Mouse (Mus musculus): ENCODE data around the gene Pbp2. TPM values are rescaled to one million over a fixed set of nuclear protein-coding genes. Genes with fewer than 3 reads are reported as not detected.

The Pbp2 gene
- polyA plus RNA-seq, 1 experiment from 2014 or later: 0.38 TPM

GRCm38 (mm10) chr6:135323311-135323982 lies 13.2 kb upstream of the Pbp2 start:
- WGBS: 26% methylated on average over 16 of the region's 16 CpGs
- 0 out of 2 replicates have a peak, but pooled peaks have one; percentile 9 for TF ChIP-seq CTCF (IDR thresholded peaks at IDR 0.05; ENCODE audit: low read depth)
- peak overlapping the region; percentile 91 for H3K27ac ChIP-seq (ENCODE audit: low read depth)
- no peak overlapping the region for H3K9ac ChIP-seq
- ATAC-seq (ENCODE audit: insufficient read depth): peak; percentile 94
- no peaks in the 10 kb centered on the region for H3K36me3 ChIP-seq (ENCODE audit: insufficient read depth)
- no peaks in the 10 kb centered on the region for H3K27me3 ChIP-seq (ENCODE audit: insufficient read depth, low read length)
- no peak overlapping the region for H3K4me3 ChIP-seq (ENCODE audit: low read depth, low read length)
- DNase-seq: peak; percentile 79
- H3K4me1 ChIP-seq (ENCODE audit: insufficient read depth): peaks cover 15% of the 10 kb centered on the region; the same call in 1 of the 2 replicates
- peak overlapping the region; percentile 38 for H3K4me2 ChIP-seq
- no peaks in the 10 kb centered on the region for H3K9me3 ChIP-seq (ENCODE audit: low read depth, low read length)

GRCm38 (mm10) chr6:135322749-135323148 lies 12.5 kb upstream of the Pbp2 start:
- DNase-seq: no peak
- no peak for TF ChIP-seq CTCF (IDR thresholded peaks at IDR 0.05; ENCODE audit: low read depth)
- peak; percentile 23 for ATAC-seq (ENCODE audit: insufficient read depth)
- Histone ChIP-seq H3K9me3 (ENCODE audit: low read depth, low read length) (no peaks in the 10 kb centered on the region), H3K4me3 (ENCODE audit: low read depth, low read length) (no peak overlapping the region), H3K27me3 (ENCODE audit: insufficient read depth, low read length) (no peaks in the 10 kb centered on the region), H3K4me2 (peak overlapping the region; percentile 38), H3K27ac (ENCODE audit: low read depth) (peak overlapping the region; percentile 91), H3K4me1 (ENCODE audit: insufficient read depth) (peaks cover 15% of the 10 kb centered on the region; the same call in 1 of the 2 replicates), H3K36me3 (ENCODE audit: insufficient read depth) (no peaks in the 10 kb centered on the region), H3K9ac (no peak overlapping the region)
- WGBS: 64% methylated on average over 7 of the region's 7 CpGs

GRCm38 (mm10) chr6:135319431-135319933 lies 9.3 kb upstream of the Pbp2 start:
- H3K36me3 ChIP-seq (ENCODE audit: insufficient read depth): no peaks in the 10 kb centered on the region
- H3K27ac ChIP-seq (ENCODE audit: low read depth): no peak overlapping the region
- peaks cover 15% of the 10 kb centered on the region; the same call in 1 of the 2 replicates for H3K4me1 ChIP-seq (ENCODE audit: insufficient read depth)
- no peak overlapping the region for H3K4me2 ChIP-seq
- H3K4me3 ChIP-seq (ENCODE audit: low read depth, low read length): no peak overlapping the region
- WGBS: 57% methylated on average over 5 of the region's 5 CpGs
- no peak for TF ChIP-seq CTCF (IDR thresholded peaks at IDR 0.05; ENCODE audit: low read depth)
- no peak overlapping the region for H3K9ac ChIP-seq
- H3K27me3 ChIP-seq (ENCODE audit: insufficient read depth, low read length): no peaks in the 10 kb centered on the region
- ATAC-seq (ENCODE audit: insufficient read depth) (no peak), DNase-seq (no peak)
- no peaks in the 10 kb centered on the region for H3K9me3 ChIP-seq (ENCODE audit: low read depth, low read length)

- H3K27me3 ChIP-seq (ENCODE audit: insufficient read depth, low read length): no peaks in the 10 kb centered on the region
- DNase-seq (peak; percentile 37), ATAC-seq (ENCODE audit: insufficient read depth) (0 out of 2 replicates have a peak, but pooled peaks have one; percentile 36)
- H3K4me3 ChIP-seq (ENCODE audit: low read depth, low read length): no peak overlapping the region
- H3K36me3 ChIP-seq (ENCODE audit: insufficient read depth): no peaks in the 10 kb centered on the region
- no peaks in the 10 kb centered on the region for H3K9me3 ChIP-seq (ENCODE audit: low read depth, low read length)
- H3K4me2 ChIP-seq: no peak overlapping the region
- H3K4me1 ChIP-seq (ENCODE audit: insufficient read depth): no peaks in the 10 kb centered on the region; the same call in 1 of the 2 replicates
- H3K27ac ChIP-seq (ENCODE audit: low read depth): peak overlapping the region; percentile 34; the same call in 1 of the 2 replicates
- no peak for TF ChIP-seq CTCF (IDR thresholded peaks at IDR 0.05; ENCODE audit: low read depth)
- H3K9ac ChIP-seq: no peak overlapping the region
- 56% methylated on average over 2 of the region's 2 CpGs for WGBS
Measured at GRCm38 (mm10) chr6:135316141-135316540, 5.9 kb upstream of the Pbp2 start.

- ATAC-seq (ENCODE audit: insufficient read depth): no peak
- WGBS: 48% methylated on average over 9 of the region's 9 CpGs
Measured at GRCm38 (mm10) chr6:135313981-135314380, 3.8 kb upstream of the Pbp2 start.

GRCm38 (mm10) chr6:135312038-135312437 lies 1.8 kb upstream of the Pbp2 start:
- Histone ChIP-seq H3K27me3 (ENCODE audit: insufficient read depth, low read length) (no peaks in the 10 kb centered on the region), H3K27ac (ENCODE audit: low read depth) (no peak overlapping the region), H3K9ac (no peak overlapping the region), H3K36me3 (ENCODE audit: insufficient read depth) (no peaks in the 10 kb centered on the region), H3K9me3 (ENCODE audit: low read depth, low read length) (no peaks in the 10 kb centered on the region), H3K4me3 (ENCODE audit: low read depth, low read length) (no peak overlapping the region), H3K4me1 (ENCODE audit: insufficient read depth) (no peaks in the 10 kb centered on the region; the same call in 1 of the 2 replicates), H3K4me2 (no peak overlapping the region)
- TF ChIP-seq CTCF (IDR thresholded peaks at IDR 0.05; ENCODE audit: low read depth): no peak
- 59% methylated on average over 5 of the region's 5 CpGs for WGBS
- ATAC-seq (ENCODE audit: insufficient read depth): no peak
- peak; percentile 44 for DNase-seq

More at GRCm38 (mm10) chr6:135313981-135314380, 3.8 kb upstream of the Pbp2 start:
- H3K9ac ChIP-seq: no peak overlapping the region
- H3K4me2 ChIP-seq: no peak overlapping the region
- TF ChIP-seq CTCF (IDR thresholded peaks at IDR 0.05; ENCODE audit: low read depth): no peak
- no peak overlapping the region for H3K27ac ChIP-seq (ENCODE audit: low read depth)
- no peaks in the 10 kb centered on the region; the same call in 1 of the 2 replicates for H3K4me1 ChIP-seq (ENCODE audit: insufficient read depth)
- no peaks in the 10 kb centered on the region for H3K27me3 ChIP-seq (ENCODE audit: insufficient read depth, low read length)
- H3K36me3 ChIP-seq (ENCODE audit: insufficient read depth): no peaks in the 10 kb centered on the region
- H3K4me3 ChIP-seq (ENCODE audit: low read depth, low read length): no peak overlapping the region
- no peaks in the 10 kb centered on the region for H3K9me3 ChIP-seq (ENCODE audit: low read depth, low read length)
- no peak for DNase-seq

- no peaks in the 10 kb centered on the region for H3K27me3 ChIP-seq (ENCODE audit: insufficient read depth, low read length)
- H3K27ac ChIP-seq (ENCODE audit: low read depth): peak overlapping the region; percentile 91
- TF ChIP-seq CTCF (IDR thresholded peaks at IDR 0.05; ENCODE audit: low read depth): no peak
- H3K4me1 ChIP-seq (ENCODE audit: insufficient read depth): peaks cover 16% of the 10 kb centered on the region
- peak; percentile 82 for ATAC-seq (ENCODE audit: insufficient read depth)
- no peak overlapping the region for H3K9ac ChIP-seq
- WGBS: 30% methylated on average over 7 of the region's 7 CpGs
- no peak overlapping the region for H3K4me3 ChIP-seq (ENCODE audit: low read depth, low read length)
- no peaks in the 10 kb centered on the region for H3K36me3 ChIP-seq (ENCODE audit: insufficient read depth)
- no peaks in the 10 kb centered on the region for H3K9me3 ChIP-seq (ENCODE audit: low read depth, low read length)
- H3K4me2 ChIP-seq: peak overlapping the region; percentile 41; the same call in 1 of the 2 replicates
- DNase-seq: peak; percentile 66
Measured at GRCm38 (mm10) chr6:135304576-135305260, 5.5 kb downstream of the Pbp2 start.

All from lung, embryonic 14.5 days (tissue).